Mouse (Mus musculus) lung, postnatal 0 days (tissue): ENCODE measurements around the gene Cacna1d. TPM values are rescaled to one million over a fixed set of nuclear protein-coding genes. Genes with fewer than 3 reads are reported as not detected.

ENCODE experiments used
- ATAC-seq: fragments of 200-750 bp; cut with Nextera tagmentation; 2 replicates; pipeline ENCODE4 v1.8.0; 2017; ENCODE audit warnings: moderate library complexity
- DNase-seq: peaks from one replicate; pipeline ENCODE4 v3.0.0-alpha.2; 2016; ENCODE audit warnings: low spot score
- H3K27ac ChIP-seq: fragments of 300-500 bp; sonication (generic); 2 replicates; pipeline ENCODE4 v1.5.1; 2014; ENCODE audit warnings: antibody characterized with exemption, mild to moderate bottlenecking, low read length, mixed read lengths
- H3K27me3 ChIP-seq: fragments of 300-500 bp; sonication (generic); replicated peaks from 2 replicates; pipeline ENCODE4 v1.6.1; 2014; ENCODE audit warnings: low read length, mixed read lengths; ENCODE audit not compliant: insufficient read depth
- H3K36me3 ChIP-seq: fragments of 300-500 bp; sonication (generic); 2 replicates; pipeline ENCODE4 v1.6.1; 2014; ENCODE audit warnings: low read length, mixed read lengths; ENCODE audit not compliant: insufficient read depth
- H3K4me1 ChIP-seq: fragments of 300-500 bp; sonication (generic); 2 replicates; pipeline ENCODE4 v1.6.1; 2014; ENCODE audit warnings: antibody characterized with exemption, low read depth, low read length, mixed read lengths; ENCODE audit not compliant: insufficient read depth
- H3K4me2 ChIP-seq: fragments of 300-500 bp; sonication (generic); replicated peaks from 2 replicates; pipeline ENCODE4 v1.6.1; 2014; ENCODE audit warnings: low read depth, mild to moderate bottlenecking, low read length, moderate library complexity, mixed read lengths
- H3K4me3 ChIP-seq: fragments of 300-500 bp; sonication (generic); 2 replicates; pipeline ENCODE4 v1.5.1; 2014; ENCODE audit warnings: low read depth, low read length
- H3K9ac ChIP-seq: fragments of 300-500 bp; sonication (generic); replicated peaks from 2 replicates; pipeline ENCODE4 v1.6.1; 2014; ENCODE audit warnings: low read depth, mild to moderate bottlenecking
- H3K9me3 ChIP-seq: fragments of 300-500 bp; sonication (generic); 2 replicates; pipeline ENCODE4 v1.6.1; 2016; ENCODE audit warnings: low read length, mixed read lengths
- CTCF ChIP-seq: IDR thresholded peaks from 2 replicates; pipeline ENCODE4 v1.5.1; 2016; ENCODE audit warnings: antibody characterized with exemption, mild to moderate bottlenecking
- EP300 ChIP-seq: IDR thresholded peaks from 2 replicates; pipeline ENCODE4 v1.6.1; 2016; ENCODE audit warnings: antibody characterized with exemption, mild to moderate bottlenecking, control low read depth
- WGBS: fragments of 180-500 bp; shearing (Covaris S2); extraction: QIAGEN DNeasy Blood & Tissue Kit; methylation state at CpG from one replicate; pipeline ENCODE4 v1.1.7; 2014; 5-methylcytosine and 5-hydroxymethylcytosine counted together
- polyA plus RNA-seq: library from polyadenylated mRNA; unstranded; fragments of >200 nt; fragmentation: Nextera tagmentation; extraction: Ambion mirVana; gene quantifications from 2 replicates; pipeline ENCODE4 v1.2.1, GENCODE M21; 2015

Cacna1d gene
- polyA plus RNA-seq, 1 experiment from 2014 or later: 12.5 TPM

GRCm38 (mm10) chr14:30033405-30033804, 457.9 kb downstream of the Cacna1d start:
- H3K9me3 ChIP-seq: no peaks in the 10 kb centered on the region
- no peak for TF ChIP-seq CTCF
- TF ChIP-seq EP300: no peak
- H3K27ac ChIP-seq: no peak overlapping the region
- DNase-seq: no peak
- WGBS: 65% methylated on average over 8 of the region's 8 CpGs
- H3K4me3 ChIP-seq: no peak overlapping the region
- ATAC-seq: no peak
- H3K36me3 ChIP-seq: no peaks in the 10 kb centered on the region
- no peak overlapping the region for H3K9ac ChIP-seq
- no peaks in the 10 kb centered on the region for H3K4me1 ChIP-seq
- no peak overlapping the region for H3K4me2 ChIP-seq
- H3K27me3 ChIP-seq: no peaks in the 10 kb centered on the region

- H3K4me2 ChIP-seq: no peak overlapping the region
- H3K9me3 ChIP-seq: no peaks in the 10 kb centered on the region
- ATAC-seq: no peak
- H3K9ac ChIP-seq: no peak overlapping the region
- no peaks in the 10 kb centered on the region for H3K36me3 ChIP-seq
- TF ChIP-seq EP300 (no peak), CTCF (peak; percentile 59)
- no peak overlapping the region for H3K27ac ChIP-seq
- no peaks in the 10 kb centered on the region for H3K27me3 ChIP-seq
- 25% methylated on average over 2 of the region's 2 CpGs for WGBS
- peak; percentile 12 for DNase-seq
- no peak overlapping the region for H3K4me3 ChIP-seq
- H3K4me1 ChIP-seq: no peaks in the 10 kb centered on the region
These were observed 463.9 kb downstream of the Cacna1d start for GRCm38 (mm10) chr14:30027378-30027777.

- WGBS: 22% methylated on average over 7 of the region's 7 CpGs
- H3K9me3 ChIP-seq: no peaks in the 10 kb centered on the region
- H3K4me2 ChIP-seq: no peak overlapping the region
- H3K36me3 ChIP-seq: no peaks in the 10 kb centered on the region
- no peak overlapping the region for H3K4me3 ChIP-seq
- TF ChIP-seq CTCF (no peak), EP300 (no peak)
- no peaks in the 10 kb centered on the region for H3K27me3 ChIP-seq
- ATAC-seq (no peak), DNase-seq (no peak)
- no peaks in the 10 kb centered on the region for H3K4me1 ChIP-seq
- H3K27ac ChIP-seq: no peak overlapping the region
- H3K9ac ChIP-seq: no peak overlapping the region
These were observed 466.9 kb downstream of the Cacna1d start for GRCm38 (mm10) chr14:30024387-30024786.

- Histone ChIP-seq H3K27me3 (no peaks in the 10 kb centered on the region), H3K36me3 (no peaks in the 10 kb centered on the region), H3K27ac (no peak overlapping the region), H3K4me1 (no peaks in the 10 kb centered on the region), H3K4me2 (no peak overlapping the region), H3K9ac (no peak overlapping the region), H3K9me3 (no peaks in the 10 kb centered on the region), H3K4me3 (no peak overlapping the region)
- WGBS: 85% methylated on average over 6 of the region's 6 CpGs
- DNase-seq (no peak), ATAC-seq (no peak)
- TF ChIP-seq EP300 (no peak), CTCF (no peak)
These were observed 468.8 kb downstream of the Cacna1d start for GRCm38 (mm10) chr14:30022471-30022870.

- Histone ChIP-seq H3K9me3 (no peaks in the 10 kb centered on the region), H3K27me3 (no peaks in the 10 kb centered on the region), H3K36me3 (no peaks in the 10 kb centered on the region), H3K27ac (no peak overlapping the region), H3K4me1 (no peaks in the 10 kb centered on the region), H3K4me3 (no peak overlapping the region), H3K4me2 (no peak overlapping the region), H3K9ac (no peak overlapping the region)
- TF ChIP-seq EP300: no peak
- no peak for DNase-seq
- no peak for ATAC-seq
- WGBS: 67% methylated on average over 9 of the region's 9 CpGs
These were observed 471.3 kb downstream of the Cacna1d start for GRCm38 (mm10) chr14:30019792-30020575.

DNA sequence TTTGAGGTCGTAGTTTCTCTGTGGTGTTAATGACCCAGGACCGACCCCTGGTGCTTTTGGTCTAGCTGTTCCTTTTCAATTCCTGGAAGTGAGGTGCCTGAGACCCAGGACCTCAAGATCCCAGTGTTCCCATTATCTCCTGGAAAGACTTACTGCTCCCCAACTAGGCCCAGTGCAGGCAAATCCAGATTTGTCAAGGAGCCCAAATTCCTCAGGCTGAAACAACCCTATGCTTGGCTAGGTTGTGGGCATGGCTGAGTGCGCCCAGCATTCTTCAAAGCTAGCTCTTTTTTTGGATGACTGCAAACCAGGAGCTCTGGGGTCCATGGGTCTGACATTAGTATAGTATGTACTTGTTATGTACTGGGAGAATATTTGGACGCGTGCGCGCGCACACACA, 471.9 kb downstream of the Cacna1d start:
- no peak overlapping the region for H3K4me3 ChIP-seq
- DNase-seq (no peak), ATAC-seq (no peak)
- no peak for TF ChIP-seq EP300
- TF ChIP-seq CTCF: no peak
- no peaks in the 10 kb centered on the region for H3K36me3 ChIP-seq
- no peak overlapping the region for H3K27ac ChIP-seq
- no peaks in the 10 kb centered on the region for H3K9me3 ChIP-seq
- no peak overlapping the region for H3K9ac ChIP-seq
- WGBS: 97% methylated on average over 8 of the region's 8 CpGs
- no peaks in the 10 kb centered on the region for H3K27me3 ChIP-seq
- no peaks in the 10 kb centered on the region for H3K4me1 ChIP-seq
- no peak overlapping the region for H3K4me2 ChIP-seq
